Mouse (Mus musculus) liver, postnatal 0 days (tissue): Measurements from ENCODE around the gene Iqck.

Source experiments
- CTCF ChIP-seq: sonication (generic); IDR thresholded peaks from 2 replicates; pipeline ENCODE4 v1.5.1; 2016; ENCODE audit warnings: antibody characterized with exemption, low read depth
- EP300 ChIP-seq: IDR thresholded peaks from 2 replicates; pipeline ENCODE4 v1.6.1; 2016; ENCODE audit warnings: antibody characterized with exemption, low read depth, mild to moderate bottlenecking

GRCm38 (mm10) chr7:118943170-118943569 lies 87.6 kb downstream of the Iqck start:
- no peak for TF ChIP-seq CTCF
- no peak for TF ChIP-seq EP300
